Comparison of ENCODE assay signal across 8 mouse cellular contexts in genomic region chrX:99042451-99042951, GRCm38 (mm10). TPM values are rescaled to one million over a fixed set of nuclear protein-coding genes. Genes with fewer than 3 reads are reported as not detected.
DNase-seq lines count a peak whose midpoint lies in the region; ATAC-seq and TF ChIP-seq lines count a peak whose summit lies in the region.

No protein-coding gene starts in this region.

- peaks cover 30% of the 10 kb centered on the region for H3K4me1 ChIP-seq in forebrain, embryonic 10.5 days
- H3K4me1 ChIP-seq in heart, embryonic 14.5 days (ENCODE audit: control insufficient read depth in 2 of 2, insufficient read depth in 2 of 2, low read length in 2 of 2), result peaks cover 18 to 20% of the 10 kb centered on the region in 2 experiments
- H3K4me1 ChIP-seq in liver, embryonic 11.5 days (replicated peaks; ENCODE audit: control insufficient read depth, insufficient read depth, low read length), result peaks cover 4% of the 10 kb centered on the region
- H3K4me1 ChIP-seq in stomach, embryonic 14.5 days (ENCODE audit: control insufficient read depth, insufficient read depth, low read length), result no peaks in the 10 kb centered on the region

- H3K9me3 ChIP-seq in forebrain, embryonic 10.5 days, result no peaks in the 10 kb centered on the region
- no peaks in the 10 kb centered on the region for H3K9me3 ChIP-seq in heart, embryonic 14.5 days (ENCODE audit: control insufficient read depth, low read length)
- H3K9me3 ChIP-seq in liver, embryonic 11.5 days (ENCODE audit: control insufficient read depth, low read length), result no peaks in the 10 kb centered on the region
- H3K9me3 ChIP-seq in stomach, embryonic 14.5 days (ENCODE audit: control insufficient read depth, low read depth, low read length), result no peaks in the 10 kb centered on the region

- peak; percentile 89 for ATAC-seq in heart, embryonic 14.5 days (ENCODE audit: insufficient number of reproducible peaks, insufficient read depth, low FRiP score, low read depth)
- peak; percentile 98 for ATAC-seq in liver, embryonic 11.5 days (replicated peaks; ENCODE audit: low FRiP score)
- ATAC-seq in stomach, embryonic 14.5 days (ENCODE audit: insufficient number of reproducible peaks, insufficient read depth, low FRiP score, low read depth), result peak; percentile 96

- peaks cover 100% of the 10 kb centered on the region for H3K27me3 ChIP-seq in forebrain, embryonic 10.5 days (ENCODE audit: poor library complexity, severe bottlenecking)
- H3K27me3 ChIP-seq in heart, embryonic 14.5 days (ENCODE audit: control insufficient read depth, insufficient read depth, low read length), result 0 out of 2 replicates have a peak, but pooled peaks cover 3% of the 10 kb centered on the region
- H3K27me3 ChIP-seq in liver, embryonic 11.5 days (replicated peaks; ENCODE audit: control insufficient read depth, insufficient read depth, low read length), result peaks cover 31% of the 10 kb centered on the region
- H3K27me3 ChIP-seq in stomach, embryonic 14.5 days (ENCODE audit: control insufficient read depth, insufficient read depth, low read length), result no peaks in the 10 kb centered on the region

- DNase-seq in 416B (ENCODE audit: low read depth), result peak; percentile 88
- peak; percentile 86 for DNase-seq in brain, embryonic 14.5 days (ENCODE audit: low read depth)
- peak; percentile 81 for DNase-seq in forebrain, embryonic 10.5 days (ENCODE audit: extremely low spot score, low spot score)
- DNase-seq in kidney, postnatal 10 days, result peak; percentile 91
- peak; percentile 72 for DNase-seq in liver, embryonic 11.5 days (ENCODE audit: low spot score)
- peak; percentile 32 to 56 for DNase-seq in natural killer cell, adult 2 months (ENCODE audit: low spot score in 2 of 2)

- peak overlapping the region; percentile 75 for H3K4me2 ChIP-seq in heart, embryonic 14.5 days (ENCODE audit: low read length)
- H3K4me2 ChIP-seq in liver, embryonic 11.5 days, result peak overlapping the region; percentile 80
- H3K4me2 ChIP-seq in stomach, embryonic 14.5 days (replicated peaks; ENCODE audit: low read depth, low read length), result peak overlapping the region; percentile 59

- peak overlapping the region; percentile 74 for H3K27ac ChIP-seq in forebrain, embryonic 10.5 days
- peak overlapping the region; percentile 79 for H3K27ac ChIP-seq in heart, embryonic 14.5 days (replicated peaks in 1 of 2; ENCODE audit: control insufficient read depth in 1 of 2, insufficient read depth in 1 of 2, low read depth in 2 of 2, low read length in 2 of 2)
- no peak overlapping the region for H3K27ac ChIP-seq in liver, embryonic 11.5 days (ENCODE audit: low read depth, low read length)
- no peak overlapping the region for H3K27ac ChIP-seq in stomach, embryonic 14.5 days (ENCODE audit: low read length)

- H3K9ac ChIP-seq in heart, embryonic 14.5 days (ENCODE audit: low read length), result peak overlapping the region; percentile 73
- H3K9ac ChIP-seq in liver, embryonic 11.5 days (ENCODE audit: low read depth, low read length), result peak overlapping the region; percentile 51
- no peak overlapping the region for H3K9ac ChIP-seq in stomach, embryonic 14.5 days (replicated peaks; ENCODE audit: low read depth, low read length)

- H3K36me3 ChIP-seq in forebrain, embryonic 10.5 days (replicated peaks), result no peaks in the 10 kb centered on the region
- no peaks in the 10 kb centered on the region for H3K36me3 ChIP-seq in heart, embryonic 14.5 days (ENCODE audit: control insufficient read depth, insufficient read depth, low read length)
- H3K36me3 ChIP-seq in liver, embryonic 11.5 days (ENCODE audit: control insufficient read depth, insufficient read depth, low read length), result no peaks in the 10 kb centered on the region
- no peaks in the 10 kb centered on the region for H3K36me3 ChIP-seq in stomach, embryonic 14.5 days (ENCODE audit: control insufficient read depth, insufficient read depth, low read length)

- TF ChIP-seq CTCF in brain, embryonic 14.5 days (IDR thresholded peaks at IDR 0.05; ENCODE audit: borderline replicate concordance, extremely low read depth, insufficient read depth, insufficient read length), result no peak

- 18% methylated on average over 31 of the region's 31 CpGs for WGBS in forebrain, embryonic 10.5 days
- WGBS in heart, embryonic 14.5 days, result 15% methylated on average over 31 of the region's 31 CpGs
- WGBS in liver, embryonic 11.5 days, result 16% methylated on average over 31 of the region's 31 CpGs
- 25% methylated on average over 31 of the region's 31 CpGs for WGBS in stomach, embryonic 14.5 days

- no peak for TF ChIP-seq POLR2A in brain, embryonic 14.5 days (IDR thresholded peaks at IDR 0.05; ENCODE audit: borderline replicate concordance, extremely low read depth, insufficient read depth, insufficient read length, poor library complexity, severe bottlenecking)

- H3K4me3 ChIP-seq in forebrain, embryonic 10.5 days, result peak overlapping the region; percentile 60
- peak overlapping the region; percentile 45 to 60 for H3K4me3 ChIP-seq in heart, embryonic 14.5 days (ENCODE audit: control insufficient read depth in 1 of 2, insufficient read depth in 1 of 2, low read depth in 1 of 2, low read length in 2 of 2)
- H3K4me3 ChIP-seq in liver, embryonic 11.5 days (ENCODE audit: low read depth, low read length), result peak overlapping the region; percentile 51
- peak overlapping the region; percentile 35 for H3K4me3 ChIP-seq in stomach, embryonic 14.5 days (ENCODE audit: low read depth, low read length)

RNA-seq across cellular contexts. Expression of gene Stard8, which starts 39.5 kb away (rescaled TPM):
- polyA plus RNA-seq in brain, embryonic 14.5 days (2012; rRNA removed), result 5.7 and 7.8 TPM in 2 replicates
- 10.9 and 11.4 TPM in 2 replicates for polyA plus RNA-seq in forebrain, embryonic 10.5 days (2016; fragmentation: Nextera tagmentation; extraction: Ambion mirVana)
- polyA plus RNA-seq in heart, embryonic 14.5 days (2014; fragmentation: Nextera tagmentation; extraction: Ambion mirVana), result 11.3 and 12.0 TPM in 2 replicates
- 7.2 and 7.4 TPM in 2 replicates for polyA plus RNA-seq in liver, embryonic 11.5 days (2014; fragmentation: Nextera tagmentation; extraction: Ambion mirVana)
- polyA plus RNA-seq in stomach, embryonic 14.5 days (2014; fragmentation: Nextera tagmentation; extraction: Ambion mirVana), result 4.8 and 5.2 TPM in 2 replicates

Comparison
In these comparisons a context has a peak if more than half of its experiments do, and no peak if none do; other contexts are left out.
1. H3K27ac ChIP-seq: peak in forebrain, embryonic 10.5 days (single experiment) and heart, embryonic 14.5 days (2 of 2); none in liver, embryonic 11.5 days (single experiment) and stomach, embryonic 14.5 days (single experiment).
2. Peak in every context shown above with its lines, with median percentiles within 50 percentile points of each other: DNase-seq, H3K4me3 ChIP-seq, ATAC-seq and H3K4me2 ChIP-seq.